8 mouse cellular contexts compared by ENCODE assay signal in genomic region chr14:20702096-20702740, GRCm38 (mm10). TPM values are rescaled to one million over a fixed set of nuclear protein-coding genes. Genes with fewer than 3 reads are reported as not detected.
DNase-seq lines count a peak whose midpoint lies in the region; TF ChIP-seq lines count a peak whose summit lies in the region.

No protein-coding gene starts in this region.

- H3K27ac ChIP-seq in left cerebral cortex, adult 2 months: peak overlapping the region; percentile 91
- H3K27ac ChIP-seq in brown adipose tissue, adult 24 weeks (replicated peaks; ENCODE audit: low read depth, low read length): peak overlapping the region; percentile 93

- TF ChIP-seq CTCF in left cerebral cortex, adult 2 months (IDR thresholded peaks at IDR 0.05): no peak

- peak overlapping the region; percentile 90 for H3K4me3 ChIP-seq in left cerebral cortex, adult 2 months
- H3K4me3 ChIP-seq in brown adipose tissue, adult 24 weeks (ENCODE audit: insufficient read depth, low read depth, low read length): peak overlapping the region; percentile 97

- DNase-seq in left cerebral cortex, adult 2 months (ENCODE audit: extremely low spot score in 1 of 2, low spot score in 2 of 2): no peak
- no peak for DNase-seq in left cerebral cortex, adult 9 months (ENCODE audit: low spot score in 2 of 2)
- DNase-seq in induced T-regulatory cell, adult 2 months (ENCODE audit: low read depth): peak; percentile 30
- DNase-seq in naive thymus-derived CD4-positive, alpha-beta T cell, adult 2 months (ENCODE audit: low read depth): peak; percentile 34
- DNase-seq in right cerebral cortex, postnatal 4 days: no peak
- DNase-seq in gastrocnemius, adult 8-10 months (ENCODE audit: low spot score in 2 of 2): no peak
- DNase-seq in left cerebral cortex, postnatal 14 days (ENCODE audit: low spot score in 2 of 2): no peak

- H3K4me1 ChIP-seq in brown adipose tissue, adult 24 weeks (ENCODE audit: control insufficient read depth, insufficient read depth, insufficient read length, low read length): peaks cover 4% of the 10 kb centered on the region; the same call in 1 of the 2 replicates

- intact Hi-C loops in left cerebral cortex, adult 2 months (cut with DNase I): no loop called here
- intact Hi-C loops in left cerebral cortex, postnatal 14 days (cut with DNase I): no loop called here

RNA-seq across cellular contexts. Expression of gene Chchd1, which starts 0.6 kb away (rescaled TPM):
- total RNA-seq in left cerebral cortex, adult 2 months (2021): 10 to 100 TPM; 47.3 to 48.1 TPM
- polyA plus RNA-seq in brown adipose tissue, adult 24 weeks (2012; ENCODE audit: insufficient read depth, insufficient read length, missing spikeins): 233 and 294 TPM in 2 replicates
- 100 to 1,000 TPM; 122 to 140 (median 126) TPM for total RNA-seq in gastrocnemius, adult 8-10 months (2022)
- 10 to 100 TPM; 49.9 to 53.9 TPM for total RNA-seq in left cerebral cortex, postnatal 14 days (2021)

RNA-seq across cellular contexts. Expression of gene Zswim8, which starts 5.1 kb away (rescaled TPM):
- 100 to 1,000 TPM; 176 to 180 TPM for total RNA-seq in left cerebral cortex, adult 2 months (2021)
- 22.1 and 28.2 TPM in 2 replicates for polyA plus RNA-seq in brown adipose tissue, adult 24 weeks (2012; ENCODE audit: insufficient read depth, insufficient read length, missing spikeins)
- total RNA-seq in gastrocnemius, adult 8-10 months (2022): 10 to 100 TPM; 24.2 to 32.0 (median 26.4) TPM
- total RNA-seq in left cerebral cortex, postnatal 14 days (2021): 100 to 1,000 TPM; 136 to 142 TPM

RNA-seq across cellular contexts. Expression of gene Fut11, which starts 7.5 kb away (rescaled TPM):
- total RNA-seq in left cerebral cortex, adult 2 months (2021): 10 to 100 TPM; 17.6 to 18.2 TPM
- 1.6 and 3.3 TPM in 2 replicates for polyA plus RNA-seq in brown adipose tissue, adult 24 weeks (2012; ENCODE audit: insufficient read depth, insufficient read length, missing spikeins)
- total RNA-seq in gastrocnemius, adult 8-10 months (2022): 1 to 10 TPM; 1.3 to 2.0 (median 1.5) TPM
- 10 to 100 TPM; 19.3 to 20.1 TPM for total RNA-seq in left cerebral cortex, postnatal 14 days (2021)

RNA-seq across cellular contexts. Expression of gene Sec24c, which starts 28.1 kb away (rescaled TPM):
- 100 to 1,000 TPM; 113 to 115 TPM for total RNA-seq in left cerebral cortex, adult 2 months (2021)
- 27.2 and 38.4 TPM in 2 replicates for polyA plus RNA-seq in brown adipose tissue, adult 24 weeks (2012; ENCODE audit: insufficient read depth, insufficient read length, missing spikeins)
- total RNA-seq in gastrocnemius, adult 8-10 months (2022): 10 to 100 TPM; 64.6 to 79.3 (median 71.4) TPM
- total RNA-seq in left cerebral cortex, postnatal 14 days (2021): 100 to 1,000 TPM in 1 of 2 experiments, 10 to 100 TPM in 1; 87.8 to 109 TPM

RNA-seq across cellular contexts. Expression of gene Ndst2, which starts 32.1 kb away (rescaled TPM):
- 10 to 100 TPM; 15.5 to 17.7 TPM for total RNA-seq in left cerebral cortex, adult 2 months (2021)
- 3.9 and 4.8 TPM in 2 replicates for polyA plus RNA-seq in brown adipose tissue, adult 24 weeks (2012; ENCODE audit: insufficient read depth, insufficient read length, missing spikeins)
- total RNA-seq in gastrocnemius, adult 8-10 months (2022): 1 to 10 TPM; 4.6 to 9.3 (median 6.6) TPM
- total RNA-seq in left cerebral cortex, postnatal 14 days (2021): 10 to 100 TPM; 14.5 to 17.5 TPM

Comparison
In these comparisons a context has a peak if more than half of its experiments do, and no peak if none do; other contexts are left out.
1. DNase-seq: peak in induced T-regulatory cell, adult 2 months (single experiment) and naive thymus-derived CD4-positive, alpha-beta T cell, adult 2 months (single experiment); none in left cerebral cortex, adult 2 months (0 of 2), left cerebral cortex, adult 9 months (0 of 2), right cerebral cortex, postnatal 4 days (single experiment), gastrocnemius, adult 8-10 months (0 of 2) and left cerebral cortex, postnatal 14 days (0 of 2).
2. RNA of gene Zswim8, which starts 5.1 kb away (total RNA-seq): 176 to 180 TPM in left cerebral cortex, adult 2 months and 136 to 142 TPM in left cerebral cortex, postnatal 14 days; 24.2 to 32.0 TPM in gastrocnemius, adult 8-10 months; every median in the first group is over 4 times any median in the second.
3. RNA of gene Fut11, which starts 7.5 kb away (total RNA-seq): 19.3 to 20.1 TPM in left cerebral cortex, postnatal 14 days and 17.6 to 18.2 TPM in left cerebral cortex, adult 2 months; 1.3 to 2.0 TPM in gastrocnemius, adult 8-10 months; every median in the first group is over 4 times any median in the second.